In genomic region chr5:140123194-140123593, GRCm38 (mm10) we compare ENCODE assay signal across 21 mouse cellular contexts.
DNase-seq lines count a peak whose midpoint lies in the region; ATAC-seq and TF ChIP-seq lines count a peak whose summit lies in the region.
"Had no signal": no experiment of that assay in that cellular context is flagged by ENCODE, and none has a peak within 500 bp of the region (broad histone marks: within the 10 kb centered on the region; RNA-seq: fewer than 3 reads in every experiment).

No protein-coding gene starts in this region.

- no peaks in the 10 kb centered on the region for H3K9me3 ChIP-seq in limb, embryonic 13.5 days
- H3K9me3 ChIP-seq in limb, embryonic 10.5 days (replicated peaks), result no peaks in the 10 kb centered on the region
- H3K9me3 ChIP-seq in CH12.LX (replicated peaks; ENCODE audit: low read length), result no peaks in the 10 kb centered on the region
- H3K9me3 ChIP-seq in ES-E14 (ENCODE audit: control insufficient read depth, insufficient read depth, low read depth, low read length), result no peaks in the 10 kb centered on the region
- H3K9me3 ChIP-seq in limb, embryonic 15.5 days, result no peaks in the 10 kb centered on the region
- H3K9me3 ChIP-seq: heart, embryonic 10.5 days; midbrain, embryonic 10.5 days; neural tube, embryonic 15.5 days had no signal

- dilution Hi-C loops in CH12.LX (cut with MboI; ENCODE audit: extremely low pct_ligation_motif_present, extremely low pct_unique_long_range_greater_than_20kb, low sequenced_read_pairs), result no loop called here

- H3K4me2 ChIP-seq in limb, embryonic 13.5 days (replicated peaks), result 0 out of 2 replicates have a peak overlapping the region, but pooled peaks have one; percentile 5
- H3K4me2 ChIP-seq in CH12.LX (ENCODE audit: insufficient read depth, low read depth, poor library complexity, severe bottlenecking), result no peak overlapping the region
- no peak overlapping the region for H3K4me2 ChIP-seq in limb, embryonic 15.5 days
- H3K4me2 ChIP-seq: neural tube, embryonic 15.5 days had no signal

- no peaks in the 10 kb centered on the region for H3K27me3 ChIP-seq in limb, embryonic 13.5 days
- no peaks in the 10 kb centered on the region for H3K27me3 ChIP-seq in limb, embryonic 10.5 days (ENCODE audit: low read depth, poor library complexity, severe bottlenecking)
- H3K27me3 ChIP-seq in CH12.LX (replicated peaks), result no peaks in the 10 kb centered on the region
- H3K27me3 ChIP-seq in limb, embryonic 15.5 days, result no peaks in the 10 kb centered on the region
- H3K27me3 ChIP-seq: neural tube, embryonic 15.5 days had no signal

- H3K4me3 ChIP-seq in limb, embryonic 13.5 days, result no peak overlapping the region
- no peak overlapping the region for H3K4me3 ChIP-seq in limb, embryonic 10.5 days
- H3K4me3 ChIP-seq in CH12.LX (replicated peaks in 1 of 3; ENCODE audit: low read depth in 2 of 3, low read length in 2 of 3, poor library complexity in 1 of 3), result no peak overlapping the region
- H3K4me3 ChIP-seq in ES-E14 (ENCODE audit: insufficient read depth in 1 of 2, low read depth in 1 of 2, low read length in 2 of 2, poor library complexity in 1 of 2, severe bottlenecking in 1 of 2), result peak overlapping the region; percentile 3 to 20; a peak in 3 of 4 replicates
- no peak overlapping the region for H3K4me3 ChIP-seq in limb, embryonic 15.5 days
- H3K4me3 ChIP-seq: erythroblast, embryonic 14.5 days; heart, embryonic 10.5 days; midbrain, embryonic 10.5 days; neural tube, embryonic 15.5 days had no signal

- TF ChIP-seq POLR2A in CH12.LX (IDR thresholded peaks at IDR 0.05; ENCODE audit: low read depth, low read length), result no peak

- TF ChIP-seq EP300 in CH12.LX (IDR thresholded peaks at IDR 0.05; ENCODE audit: low read length), result no peak

- no peak for TF ChIP-seq RAD21 in CH12.LX (IDR thresholded peaks at IDR 0.05; ENCODE audit: low read depth, low read length)

- in situ Hi-C loops in CH12.LX (cut with MboI; ENCODE audit: low pct_ligation_motif_present, low pct_unique_long_range_greater_than_20kb, low sequenced_read_pairs), result no loop called here
- in situ Hi-C loops in ES-E14 (cut with MboI; ENCODE audit: low sequenced_read_pairs in 2 of 2, unreplicated experiment in 2 of 2), result no loop called here

- no peak for ATAC-seq in limb, embryonic 13.5 days (ENCODE audit: low FRiP score, low read depth)
- ATAC-seq in limb, embryonic 15.5 days (ENCODE audit: insufficient number of reproducible peaks, low FRiP score, low TSS enrichment, low read depth), result no peak
- ATAC-seq: forebrain, embryonic 14.5 days; hindbrain, embryonic 16.5 days had no signal

- H3K9ac ChIP-seq in limb, embryonic 13.5 days, result no peak overlapping the region
- H3K9ac ChIP-seq in CH12.LX (ENCODE audit: insufficient read depth, low read depth) (no peak overlapping the region), ES-E14 (ENCODE audit: insufficient read depth, low read depth, low read length, poor library complexity, severe bottlenecking) (peak overlapping the region; percentile 16; the same call in 1 of the 2 replicates)
- no peak overlapping the region for H3K9ac ChIP-seq in limb, embryonic 15.5 days
- H3K9ac ChIP-seq: neural tube, embryonic 15.5 days had no signal

- TF ChIP-seq CTCF in CH12.LX (conservative IDR thresholded peaks at IDR 0.05 in 1 of 2, IDR thresholded peaks at IDR 0.05 in 1 of 2; ENCODE audit: low read depth in 2 of 2, low read length in 2 of 2), result no peak

- no peak overlapping the region for H3K27ac ChIP-seq in limb, embryonic 13.5 days
- H3K27ac ChIP-seq in limb, embryonic 10.5 days, result no peak overlapping the region
- no peak overlapping the region for H3K27ac ChIP-seq in CH12.LX (ENCODE audit: insufficient read depth, low read depth)
- peak overlapping the region; percentile 96 for H3K27ac ChIP-seq in ES-E14 (ENCODE audit: insufficient read depth, low read depth, low read length, poor library complexity, severe bottlenecking)
- H3K27ac ChIP-seq in limb, embryonic 15.5 days, result peak overlapping the region; percentile 27; the same call in 1 of the 2 replicates
- H3K27ac ChIP-seq: heart, embryonic 10.5 days; midbrain, embryonic 10.5 days had no signal

- no peaks in the 10 kb centered on the region for H3K79me2 ChIP-seq in CH12.LX (replicated peaks; ENCODE audit: control insufficient read depth, extremely low read depth, insufficient read depth, poor library complexity, severe bottlenecking)

- 39% methylated on average over 5 of the region's 5 CpGs for whole genome bisulfite sequencing in limb, embryonic 13.5 days
- 26% methylated on average over 5 of the region's 5 CpGs for WGBS in limb, embryonic 10.5 days
- 51% methylated on average over 5 of the region's 5 CpGs for WGBS in limb, embryonic 15.5 days

- peaks cover 25% of the 10 kb centered on the region for H3K4me1 ChIP-seq in limb, embryonic 13.5 days
- peaks cover 35% of the 10 kb centered on the region for H3K4me1 ChIP-seq in limb, embryonic 10.5 days
- peaks cover 0 to 52% of the 10 kb centered on the region in 2 experiments; a peak in 2 of 4 replicates for H3K4me1 ChIP-seq in CH12.LX (ENCODE audit: control insufficient read depth in 1 of 2, insufficient read depth in 2 of 2)
- peaks cover 2 to 43% of the 10 kb centered on the region in 2 experiments; a peak in 3 of 4 replicates for H3K4me1 ChIP-seq in ES-E14 (ENCODE audit: control insufficient read depth in 2 of 2, insufficient read depth in 2 of 2, low read length in 2 of 2, poor library complexity in 1 of 2)
- H3K4me1 ChIP-seq in limb, embryonic 15.5 days, result peaks cover 22% of the 10 kb centered on the region

- DNase-seq in limb, embryonic 10.5 days (ENCODE audit: low spot score), result no peak
- DNase-seq in CH12.LX (ENCODE audit: extremely low read depth) (peak; percentile 43), ES-E14 (ENCODE audit: low read depth, low spot score) (peak; percentile 41)
- no peak for DNase-seq in right cerebral cortex, postnatal 25 days
- DNase-seq in cerebellum, adult 9-11 months, result no peak
- DNase-seq: adrenal gland, postnatal 36 days; cerebellum, adult 8-10 months; embryo, embryonic 11 days; gastrocnemius, postnatal 25 days; heart, postnatal 14 days; kidney, adult 8-10 months; right cerebral cortex, postnatal 4 days; thymus, adult 18-20 months had no signal

- H3K36me3 ChIP-seq in limb, embryonic 13.5 days, result no peaks in the 10 kb centered on the region
- H3K36me3 ChIP-seq in limb, embryonic 10.5 days, result peaks cover 12% of the 10 kb centered on the region; the same call in 1 of the 2 replicates
- H3K36me3 ChIP-seq in CH12.LX (replicated peaks in 1 of 2; ENCODE audit: control insufficient read depth in 1 of 2, insufficient read depth in 1 of 2, low read length in 1 of 2) (peaks cover 3 to 64% of the 10 kb centered on the region in 2 experiments), ES-E14 (ENCODE audit: control insufficient read depth, insufficient read depth, low read length, poor library complexity, severe bottlenecking) (peaks cover 2% of the 10 kb centered on the region; the same call in 1 of the 2 replicates)
- no peaks in the 10 kb centered on the region for H3K36me3 ChIP-seq in limb, embryonic 15.5 days
- H3K36me3 ChIP-seq: neural tube, embryonic 15.5 days had no signal

TF ChIP-seq in CH12.LX, 34 proteins besides CTCF, POLR2A, EP300 and RAD21:
- TF ChIP-seq MYC (IDR thresholded peaks at IDR 0.05; ENCODE audit: low read depth, low read length) (no peak), RCOR1 (conservative IDR thresholded peaks at IDR 0.05; ENCODE audit: low read depth, low read length) (no peak)
TF ChIP-seq in CH12.LX: peak in this region for 0.

TF ChIP-seq in ES-E14, 5 proteins besides CTCF, POLR2A, EP300 and RAD21:
- TF ChIP-seq CHD2 (IDR thresholded peaks at IDR 0.05; ENCODE audit: low read depth, low read length), result no peak
- no peak for TF ChIP-seq ZNF384 (IDR thresholded peaks at IDR 0.05; ENCODE audit: low read depth, low read length)
- TF ChIP-seq MAFK (IDR thresholded peaks at IDR 0.05; ENCODE audit: insufficient read depth, low read depth, low read length), result no peak
- no peak for TF ChIP-seq ZC3H11A (IDR thresholded peaks at IDR 0.05; ENCODE audit: borderline replicate concordance, low read depth, low read length)
- TF ChIP-seq HCFC1 (IDR thresholded peaks at IDR 0.05; ENCODE audit: borderline replicate concordance, insufficient read depth, low read length), result no peak

Comparison
In these comparisons a context has a peak if more than half of its experiments do, and no peak if none do; other contexts are left out.
1. H3K27ac ChIP-seq: peak in ES-E14 (single experiment) and limb, embryonic 15.5 days (single experiment); none in limb, embryonic 13.5 days (single experiment), limb, embryonic 10.5 days (single experiment) and CH12.LX (single experiment).
2. H3K4me3 ChIP-seq: peak in ES-E14 (2 of 2); none in limb, embryonic 13.5 days (single experiment), limb, embryonic 10.5 days (single experiment), CH12.LX (0 of 3) and limb, embryonic 15.5 days (single experiment).
3. DNase-seq: peak in CH12.LX (single experiment) and ES-E14 (single experiment); none in limb, embryonic 10.5 days (single experiment), right cerebral cortex, postnatal 25 days (single experiment) and cerebellum, adult 9-11 months (single experiment).